Mouse (Mus musculus): ENCODE results near the gene Pcgf6. TPM values are rescaled to one million over a fixed set of nuclear protein-coding genes. Genes with fewer than 3 reads are reported as not detected.

Pcgf6 gene
- polyA plus RNA-seq, 1 experiment from 2014 or later = 36.7 TPM

DNA sequence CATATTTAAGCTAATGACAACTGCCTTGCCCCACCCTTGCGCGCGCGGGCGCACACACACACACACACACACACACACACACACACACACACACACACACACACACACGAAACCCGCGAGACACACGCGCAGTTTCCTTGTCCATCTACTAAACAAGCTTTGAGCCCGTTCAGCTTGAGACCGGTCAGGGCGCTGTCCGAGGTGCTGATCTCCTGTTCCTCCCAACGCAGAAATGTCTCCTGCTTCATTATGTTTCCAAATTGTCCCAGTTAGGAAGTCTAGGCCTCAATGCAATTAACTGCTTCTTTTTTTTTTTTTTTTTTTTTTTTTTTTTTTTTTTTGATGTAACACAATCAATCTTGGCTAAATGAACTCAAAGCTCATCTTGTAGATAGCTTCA is 34.2 kb downstream of the Pcgf6 start:
- WGBS = under 1% methylated on average over 15 of the region's 15 CpGs
- DNase-seq (ENCODE audit: low spot score) = peak; percentile 79

DNA sequence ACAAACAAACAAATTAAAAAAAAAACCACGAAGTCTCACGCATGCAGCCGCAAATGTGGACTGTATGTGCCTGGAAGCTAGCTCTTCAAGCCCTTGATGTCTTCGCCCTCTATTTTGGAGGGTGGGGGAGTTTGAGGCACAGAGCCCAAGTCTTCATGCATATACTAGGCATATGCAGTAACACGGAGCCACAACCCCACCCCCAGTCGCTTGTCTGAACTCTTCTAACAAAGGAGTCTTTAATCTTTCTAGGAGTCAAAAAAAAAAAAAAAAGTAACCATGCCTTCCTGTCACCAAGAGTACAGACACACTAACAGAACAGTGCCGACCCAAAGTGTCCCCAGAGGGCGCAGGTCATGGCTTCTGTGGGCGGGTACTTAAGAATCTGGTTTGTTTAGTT is 34.7 kb downstream of the Pcgf6 start:
- peaks cover 12% of the 10 kb centered on the region for H3K36me3 ChIP-seq (replicated peaks; ENCODE audit: control insufficient read depth, insufficient read depth)
- no peak for ATAC-seq (ENCODE audit: low FRiP score)
- peaks cover 10% of the 10 kb centered on the region for H3K27me3 ChIP-seq (ENCODE audit: control insufficient read depth, insufficient read depth, low read length)
- 3% methylated on average over 9 of the region's 9 CpGs for whole genome bisulfite sequencing
- peak overlapping the region; percentile 97 for H3K27ac ChIP-seq
- peaks cover 13% of the 10 kb centered on the region for H3K4me1 ChIP-seq (replicated peaks; ENCODE audit: control insufficient read depth, insufficient read depth, low read length)
- peak overlapping the region; percentile 83 for H3K4me2 ChIP-seq (replicated peaks)
- H3K4me3 ChIP-seq (replicated peaks; ENCODE audit: low read length) = peak overlapping the region; percentile 89
- peak; percentile 44 for DNase-seq (ENCODE audit: low spot score)
- peak overlapping the region; percentile 92 for H3K9ac ChIP-seq
- no peaks in the 10 kb centered on the region for H3K9me3 ChIP-seq (ENCODE audit: control insufficient read depth, low read length)

More for the DNA sequence above, 34.2 kb downstream of the Pcgf6 start:
- no peak for ATAC-seq (ENCODE audit: low FRiP score)
- Histone ChIP-seq H3K36me3 (replicated peaks; ENCODE audit: control insufficient read depth, insufficient read depth) (peaks cover 17% of the 10 kb centered on the region), H3K27ac (peak overlapping the region; percentile 97), H3K4me2 (replicated peaks) (peak overlapping the region; percentile 83), H3K4me3 (replicated peaks; ENCODE audit: low read length) (peak overlapping the region; percentile 89), H3K9ac (peak overlapping the region; percentile 92), H3K9me3 (ENCODE audit: control insufficient read depth, low read length) (no peaks in the 10 kb centered on the region), H3K4me1 (replicated peaks; ENCODE audit: control insufficient read depth, insufficient read depth, low read length) (peaks cover 14% of the 10 kb centered on the region), H3K27me3 (ENCODE audit: control insufficient read depth, insufficient read depth, low read length) (peaks cover 10% of the 10 kb centered on the region)

DNA sequence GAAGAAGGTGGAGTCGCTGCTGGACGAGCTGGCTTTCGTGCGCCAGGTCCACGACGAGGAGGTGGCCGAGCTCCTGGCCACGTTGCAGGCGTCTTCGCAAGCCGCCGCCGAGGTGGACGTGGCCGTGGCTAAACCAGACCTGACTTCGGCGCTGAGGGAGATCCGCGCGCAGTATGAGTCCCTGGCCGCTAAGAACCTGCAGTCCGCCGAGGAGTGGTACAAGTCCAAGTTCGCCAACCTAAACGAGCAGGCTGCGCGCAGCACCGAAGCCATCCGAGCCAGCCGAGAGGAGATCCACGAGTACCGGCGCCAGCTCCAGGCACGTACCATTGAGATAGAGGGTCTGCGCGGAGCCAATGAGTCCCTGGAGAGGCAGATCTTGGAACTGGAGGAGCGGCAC is 35.3 kb downstream of the Pcgf6 start:
- Histone ChIP-seq H3K27me3 (ENCODE audit: control insufficient read depth, insufficient read depth, low read length) (peaks cover 10% of the 10 kb centered on the region), H3K9ac (peak overlapping the region; percentile 92), H3K4me2 (replicated peaks) (peak overlapping the region; percentile 83), H3K4me1 (replicated peaks; ENCODE audit: control insufficient read depth, insufficient read depth, low read length) (peaks cover 7% of the 10 kb centered on the region), H3K36me3 (replicated peaks; ENCODE audit: control insufficient read depth, insufficient read depth) (peaks cover 7% of the 10 kb centered on the region), H3K27ac (peak overlapping the region; percentile 97), H3K4me3 (replicated peaks; ENCODE audit: low read length) (peak overlapping the region; percentile 89), H3K9me3 (ENCODE audit: control insufficient read depth, low read length) (no peaks in the 10 kb centered on the region)
- whole genome bisulfite sequencing = under 1% methylated on average over 37 of the region's 37 CpGs
- DNase-seq (ENCODE audit: low spot score) (no peak), ATAC-seq (ENCODE audit: low FRiP score) (no peak)

DNA sequence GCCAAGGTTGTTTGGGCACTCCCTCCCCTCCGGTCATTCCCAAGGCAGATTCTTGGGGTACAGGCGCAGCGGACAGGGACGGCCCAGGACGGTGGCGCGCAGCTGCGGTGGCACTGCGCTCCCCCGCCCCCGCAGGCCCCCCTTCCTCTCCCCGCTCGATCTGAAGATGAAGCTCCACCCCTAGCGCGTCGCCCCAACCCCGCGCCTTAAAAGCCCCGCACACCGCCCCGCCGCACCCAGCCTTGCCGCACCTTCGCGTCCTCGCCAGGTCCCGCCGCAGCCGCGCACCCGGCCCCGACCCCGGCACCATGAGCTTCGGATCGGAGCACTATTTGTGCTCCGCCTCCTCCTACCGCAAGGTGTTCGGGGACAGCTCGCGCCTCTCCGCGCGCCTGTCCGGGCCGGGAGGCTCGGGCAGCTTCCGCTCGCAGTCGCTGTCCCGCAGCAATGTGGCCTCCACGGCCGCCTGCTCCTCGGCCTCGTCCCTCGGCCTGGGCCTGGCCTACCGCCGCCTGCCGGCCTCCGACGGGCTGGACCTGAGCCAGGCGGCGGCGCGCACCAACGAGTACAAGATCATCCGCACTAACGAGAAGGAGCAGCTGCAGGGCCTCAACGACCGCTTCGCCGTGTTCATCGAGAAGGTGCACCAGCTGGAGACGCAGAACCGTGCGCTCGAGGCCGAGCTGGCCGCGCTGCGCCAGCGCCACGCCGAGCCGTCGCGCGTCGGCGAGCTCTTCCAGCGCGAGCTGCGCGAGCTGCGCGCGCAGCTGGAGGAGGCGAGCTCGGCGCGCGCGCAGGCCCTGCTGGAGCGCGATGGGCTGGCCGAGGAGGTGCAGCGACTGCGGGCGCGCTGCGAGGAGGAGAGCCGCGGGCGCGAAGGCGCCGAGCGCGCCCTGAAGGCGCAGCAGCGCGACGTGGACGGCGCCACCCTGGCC is 36.0 kb downstream of the Pcgf6 start, which contains the start of the genes Ina and Nt5c2:
Ina (plus strand) TSS at position 252 of the 935 bp plus-strand sequence.
Nt5c2 (minus strand) TSS at position 707 of the 935 bp plus-strand sequence.
- ATAC-seq (ENCODE audit: low FRiP score) = peak; percentile 91
- Histone ChIP-seq H3K27me3 (ENCODE audit: control insufficient read depth, insufficient read depth, low read length) (peaks cover 10% of the 10 kb centered on the region), H3K27ac (peak within 1 kb of the TSS; percentile 97), H3K9ac (peak within 1 kb of the TSS; percentile 92), H3K4me3 (replicated peaks; ENCODE audit: low read length) (peak within 1 kb of the TSS; percentile 89), H3K4me1 (replicated peaks; ENCODE audit: control insufficient read depth, insufficient read depth, low read length) (peaks cover under 1% of the 10 kb centered on the region; the same call in 1 of the 2 replicates), H3K9me3 (ENCODE audit: control insufficient read depth, low read length) (no peaks in the 10 kb centered on the region), H3K36me3 (replicated peaks; ENCODE audit: control insufficient read depth, insufficient read depth) (no peaks in the 10 kb centered on the region; the same call in 1 of the 2 replicates), H3K4me2 (replicated peaks) (peak within 1 kb of the TSS; percentile 83)
- DNase-seq (ENCODE audit: low spot score) = peak; percentile 85
- WGBS = under 1% methylated on average over 119 of the region's 124 CpGs

DNA sequence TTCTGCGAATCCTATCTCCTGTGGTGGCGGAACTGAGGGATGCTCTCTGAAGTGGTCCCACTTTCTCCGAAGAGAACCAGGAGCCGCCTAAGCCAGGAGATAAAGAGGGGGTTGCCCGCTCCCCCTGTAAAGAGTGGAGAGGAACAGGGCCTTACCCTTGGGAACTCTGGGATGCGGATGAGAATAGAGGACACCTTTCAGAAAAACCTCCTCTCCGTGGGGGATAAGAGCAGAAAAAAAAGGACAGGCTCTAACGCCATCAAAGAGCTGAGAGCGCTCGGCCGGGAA is 36.6 kb downstream of the Pcgf6 start:
- no peaks in the 10 kb centered on the region for H3K9me3 ChIP-seq (ENCODE audit: control insufficient read depth, low read length)
- H3K4me1 ChIP-seq (replicated peaks; ENCODE audit: control insufficient read depth, insufficient read depth, low read length) = no peaks in the 10 kb centered on the region
- peak overlapping the region; percentile 92 for H3K9ac ChIP-seq
- no peak for DNase-seq (ENCODE audit: low spot score)
- peak; percentile 41 for ATAC-seq (ENCODE audit: low FRiP score)
- H3K27ac ChIP-seq = peak overlapping the region; percentile 97
- peak overlapping the region; percentile 89 for H3K4me3 ChIP-seq (replicated peaks; ENCODE audit: low read length)
- peaks cover 10% of the 10 kb centered on the region for H3K27me3 ChIP-seq (ENCODE audit: control insufficient read depth, insufficient read depth, low read length)
- WGBS = 1% methylated on average over 11 of the region's 11 CpGs
- H3K4me2 ChIP-seq (replicated peaks) = peak overlapping the region; percentile 83
- H3K36me3 ChIP-seq (replicated peaks; ENCODE audit: control insufficient read depth, insufficient read depth) = no peaks in the 10 kb centered on the region; the same call in 1 of the 2 replicates

DNA sequence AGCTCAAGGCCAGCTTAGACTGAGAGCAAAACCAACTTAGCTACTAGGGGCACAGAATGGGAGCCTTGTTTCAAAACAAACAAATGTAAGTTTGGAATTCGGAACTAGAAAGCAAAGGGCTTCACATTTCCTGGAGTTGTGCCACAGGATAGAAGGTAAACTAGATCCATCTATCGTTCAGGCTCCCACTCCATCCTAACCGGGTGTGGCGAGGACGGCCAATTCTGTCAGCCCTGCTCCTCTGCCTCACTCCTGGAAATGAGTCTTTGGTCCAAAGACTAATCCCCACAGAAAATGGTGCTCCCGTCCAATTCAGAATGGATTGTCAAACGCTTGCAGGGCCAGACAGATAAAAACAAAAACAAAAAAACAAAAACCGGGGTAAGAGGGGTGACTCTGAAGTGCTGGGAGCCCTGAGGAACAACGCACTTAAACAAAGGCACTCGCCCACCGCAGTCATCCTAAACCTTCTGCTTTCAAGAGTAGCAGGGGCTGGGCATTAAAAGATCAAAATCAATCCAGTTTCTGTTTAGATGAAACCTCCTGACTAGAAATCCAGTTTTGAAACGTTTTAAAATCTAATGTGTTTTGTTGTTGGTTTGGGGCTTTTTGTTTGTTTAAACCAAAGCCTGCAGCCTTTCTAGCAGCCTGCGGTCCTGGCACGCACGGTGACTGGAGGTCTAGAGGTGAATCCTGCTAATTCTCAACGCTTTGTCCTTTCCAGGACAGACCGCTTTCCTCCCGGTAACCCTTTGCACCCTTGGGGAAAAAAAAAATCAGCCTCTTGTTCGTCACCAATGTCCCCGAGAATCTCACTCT is 37.2 kb downstream of the Pcgf6 start:
- Histone ChIP-seq H3K9me3 (ENCODE audit: control insufficient read depth, low read length) (no peaks in the 10 kb centered on the region), H3K4me3 (replicated peaks; ENCODE audit: low read length) (peak overlapping the region; percentile 89), H3K27me3 (ENCODE audit: control insufficient read depth, insufficient read depth, low read length) (peaks cover 10% of the 10 kb centered on the region), H3K9ac (peak overlapping the region; percentile 92), H3K4me1 (replicated peaks; ENCODE audit: control insufficient read depth, insufficient read depth, low read length) (no peaks in the 10 kb centered on the region), H3K36me3 (replicated peaks; ENCODE audit: control insufficient read depth, insufficient read depth) (no peaks in the 10 kb centered on the region), H3K4me2 (replicated peaks) (peak overlapping the region; percentile 83), H3K27ac (peak overlapping the region; percentile 97)
- WGBS = 9% methylated on average over 20 of the region's 20 CpGs
- ATAC-seq (ENCODE audit: low FRiP score) = no peak
- peak; percentile 57 for DNase-seq (ENCODE audit: low spot score)

DNA sequence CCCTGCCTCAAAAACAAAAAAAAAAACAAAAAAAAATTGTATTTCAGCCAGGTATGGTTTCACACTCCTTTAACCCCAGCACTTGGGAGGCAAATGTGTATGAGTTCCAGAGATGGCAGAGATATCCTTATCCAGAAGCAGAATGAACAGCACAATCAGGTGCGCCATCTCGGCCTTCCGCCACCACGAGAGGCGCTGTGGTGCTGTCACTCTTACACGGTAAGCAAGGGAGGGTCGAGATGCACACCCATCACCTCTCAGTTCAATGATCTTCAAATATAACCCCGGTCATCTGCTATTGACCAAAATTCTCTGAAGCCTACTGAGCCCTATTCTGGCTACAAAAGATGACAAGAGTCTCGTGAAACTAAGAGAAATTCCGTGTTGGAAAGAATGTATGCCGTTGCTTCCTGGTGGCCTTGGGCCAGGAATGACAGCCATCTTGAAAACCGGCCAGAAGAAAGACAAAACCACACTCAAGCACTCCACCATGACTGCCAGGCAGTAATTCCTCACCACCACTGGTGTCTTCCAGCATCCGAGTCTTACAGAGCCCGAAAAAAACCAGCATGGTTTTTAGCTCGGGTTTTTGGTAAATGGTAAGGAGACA is 38.1 kb downstream of the Pcgf6 start:
- peak overlapping the region; percentile 83; the same call in 1 of the 2 replicates for H3K4me2 ChIP-seq (replicated peaks)
- H3K9ac ChIP-seq = no peak overlapping the region
- H3K4me3 ChIP-seq (replicated peaks; ENCODE audit: low read length) = peak overlapping the region; percentile 89; the same call in 1 of the 2 replicates
- H3K4me1 ChIP-seq (replicated peaks; ENCODE audit: control insufficient read depth, insufficient read depth, low read length) = no peaks in the 10 kb centered on the region
- peaks cover 10% of the 10 kb centered on the region for H3K27me3 ChIP-seq (ENCODE audit: control insufficient read depth, insufficient read depth, low read length)
- no peaks in the 10 kb centered on the region for H3K9me3 ChIP-seq (ENCODE audit: control insufficient read depth, low read length)
- no peaks in the 10 kb centered on the region for H3K36me3 ChIP-seq (replicated peaks; ENCODE audit: control insufficient read depth, insufficient read depth)
- DNase-seq (ENCODE audit: low spot score) (no peak), ATAC-seq (ENCODE audit: low FRiP score) (no peak)
- no peak overlapping the region for H3K27ac ChIP-seq
- WGBS = 90% methylated on average over 15 of the region's 15 CpGs

DNA sequence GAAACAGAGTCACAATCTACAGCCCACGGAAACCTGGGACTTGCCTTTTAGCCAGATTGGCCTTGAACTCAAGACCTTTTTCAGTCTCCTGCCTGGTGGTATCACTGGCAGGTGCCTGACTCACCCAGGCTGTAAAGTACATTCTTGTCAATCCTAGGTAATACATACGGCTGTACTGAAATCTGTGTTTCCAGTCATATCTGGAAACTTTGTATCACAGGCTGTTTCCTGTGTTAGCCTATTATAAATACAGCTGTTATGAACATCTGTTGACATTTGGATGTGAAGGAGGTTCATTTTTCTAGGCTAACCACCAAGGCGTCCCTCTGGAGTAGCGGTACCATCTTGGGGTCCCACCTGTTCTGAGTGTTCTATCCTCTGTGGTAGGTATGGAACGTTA is 40.8 kb downstream of the Pcgf6 start:
- Histone ChIP-seq H3K27me3 (ENCODE audit: control insufficient read depth, insufficient read depth, low read length) (no peaks in the 10 kb centered on the region; the same call in 1 of the 2 replicates), H3K9ac (no peak overlapping the region), H3K9me3 (ENCODE audit: control insufficient read depth, low read length) (no peaks in the 10 kb centered on the region), H3K36me3 (replicated peaks; ENCODE audit: control insufficient read depth, insufficient read depth) (no peaks in the 10 kb centered on the region), H3K4me2 (replicated peaks) (no peak overlapping the region), H3K4me3 (replicated peaks; ENCODE audit: low read length) (no peak overlapping the region), H3K27ac (no peak overlapping the region), H3K4me1 (replicated peaks; ENCODE audit: control insufficient read depth, insufficient read depth, low read length) (no peaks in the 10 kb centered on the region)
- DNase-seq (ENCODE audit: low spot score) (no peak), ATAC-seq (ENCODE audit: low FRiP score) (no peak)
- WGBS = 93% methylated on average over 5 of the region's 5 CpGs
